Mouse (Mus musculus): ENCODE measurements around the gene Gm2174.

DNA sequence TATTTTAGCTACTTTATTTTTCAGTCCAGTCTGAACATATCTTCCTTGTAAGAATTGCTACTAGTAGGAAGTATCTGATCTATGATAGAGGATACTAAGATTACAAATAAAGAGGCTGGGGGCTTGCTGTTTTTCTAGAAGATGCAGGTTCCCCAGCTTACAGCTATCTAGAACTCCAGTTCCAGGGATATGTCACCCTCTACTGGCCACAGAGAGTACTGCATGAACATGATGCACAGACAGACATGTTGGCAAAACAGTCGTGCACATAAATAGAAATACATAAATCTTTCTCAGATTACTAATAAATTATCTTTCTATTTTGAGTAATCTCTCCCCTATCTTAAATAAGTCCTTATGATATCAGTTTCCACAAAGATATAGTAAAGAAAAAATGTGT lies 42.0 kb downstream of the Gm2174 start:
- peak; percentile 55 for TF ChIP-seq CTCF (conservative IDR thresholded peaks at IDR 0.05; ENCODE audit: low read length)
- no peak for TF ChIP-seq NANOG (IDR thresholded peaks at IDR 0.05; ENCODE audit: borderline replicate concordance, low read length)

Measured in E14TG2a.4 (cell line).